Mouse (Mus musculus): ENCODE results near the gene Cdk19. TPM values are rescaled to one million over a fixed set of nuclear protein-coding genes. Genes with fewer than 3 reads are reported as not detected.

Gene Cdk19
- polyA plus RNA-seq, 1 experiment = 41.0 TPM

GRCm38 (mm10) chr10:40461362-40461761, 122.0 kb downstream of the Cdk19 start:
- Histone ChIP-seq H3K4me3 (ENCODE audit: insufficient read depth, low read length) (no peak overlapping the region), H3K4me1 (ENCODE audit: control insufficient read depth, insufficient read depth, low read length) (no peaks in the 10 kb centered on the region), H3K27ac (ENCODE audit: insufficient read depth, low read length) (no peak overlapping the region)
- TF ChIP-seq POLR2A (IDR thresholded peaks at IDR 0.05; ENCODE audit: extremely low read depth, insufficient read depth, low read length) = no peak

- no peak overlapping the region for H3K27ac ChIP-seq (ENCODE audit: insufficient read depth, low read length)
These were observed 122.9 kb downstream of the Cdk19 start for GRCm38 (mm10) chr10:40462257-40462656.

GRCm38 (mm10) chr10:40467174-40467911, 128.0 kb downstream of the Cdk19 start:
- H3K4me1 ChIP-seq (ENCODE audit: control insufficient read depth, insufficient read depth, low read length) = no peaks in the 10 kb centered on the region
- no peak overlapping the region for H3K4me3 ChIP-seq (ENCODE audit: insufficient read depth, low read length)
- no peak for TF ChIP-seq CTCF (IDR thresholded peaks at IDR 0.05; ENCODE audit: extremely low read depth, insufficient read depth, low read length)
- TF ChIP-seq POLR2A (IDR thresholded peaks at IDR 0.05; ENCODE audit: extremely low read depth, insufficient read depth, low read length) = no peak
- H3K27ac ChIP-seq (ENCODE audit: insufficient read depth, low read length) = no peak overlapping the region

More at GRCm38 (mm10) chr10:40462257-40462656, 122.9 kb downstream of the Cdk19 start:
- Histone ChIP-seq H3K4me1 (ENCODE audit: control insufficient read depth, insufficient read depth, low read length) (no peaks in the 10 kb centered on the region), H3K4me3 (ENCODE audit: insufficient read depth, low read length) (no peak overlapping the region)
- TF ChIP-seq CTCF (IDR thresholded peaks at IDR 0.05; ENCODE audit: extremely low read depth, insufficient read depth, low read length) (no peak), POLR2A (IDR thresholded peaks at IDR 0.05; ENCODE audit: extremely low read depth, insufficient read depth, low read length) (no peak)

GRCm38 (mm10) chr10:40467912-40468254, 128.5 kb downstream of the Cdk19 start:
- H3K4me1 ChIP-seq (ENCODE audit: control insufficient read depth, insufficient read depth, low read length) = no peaks in the 10 kb centered on the region
- H3K4me3 ChIP-seq (ENCODE audit: insufficient read depth, low read length) = no peak overlapping the region
- H3K27ac ChIP-seq (ENCODE audit: insufficient read depth, low read length) = no peak overlapping the region
- TF ChIP-seq POLR2A (IDR thresholded peaks at IDR 0.05; ENCODE audit: extremely low read depth, insufficient read depth, low read length) = no peak
- no peak for TF ChIP-seq CTCF (IDR thresholded peaks at IDR 0.05; ENCODE audit: extremely low read depth, insufficient read depth, low read length)

- Histone ChIP-seq H3K27ac (ENCODE audit: insufficient read depth, low read length) (no peak overlapping the region), H3K4me1 (ENCODE audit: control insufficient read depth, insufficient read depth, low read length) (no peaks in the 10 kb centered on the region), H3K4me3 (ENCODE audit: insufficient read depth, low read length) (no peak overlapping the region)
- TF ChIP-seq POLR2A (IDR thresholded peaks at IDR 0.05; ENCODE audit: extremely low read depth, insufficient read depth, low read length) (no peak), CTCF (IDR thresholded peaks at IDR 0.05; ENCODE audit: extremely low read depth, insufficient read depth, low read length) (no peak)
These were observed 129.8 kb downstream of the Cdk19 start for GRCm38 (mm10) chr10:40469145-40469544.

GRCm38 (mm10) chr10:40476535-40477285, 137.3 kb downstream of the Cdk19 start:
- Histone ChIP-seq H3K27ac (ENCODE audit: insufficient read depth, low read length) (no peak overlapping the region), H3K4me1 (ENCODE audit: control insufficient read depth, insufficient read depth, low read length) (no peaks in the 10 kb centered on the region)
- TF ChIP-seq POLR2A (IDR thresholded peaks at IDR 0.05; ENCODE audit: extremely low read depth, insufficient read depth, low read length) = no peak
- TF ChIP-seq CTCF (IDR thresholded peaks at IDR 0.05; ENCODE audit: extremely low read depth, insufficient read depth, low read length) = no peak

GRCm38 (mm10) chr10:40477426-40478075, 138.2 kb downstream of the Cdk19 start:
- H3K4me1 ChIP-seq (ENCODE audit: control insufficient read depth, insufficient read depth, low read length) = no peaks in the 10 kb centered on the region
- no peak overlapping the region for H3K4me3 ChIP-seq (ENCODE audit: insufficient read depth, low read length)
- H3K27ac ChIP-seq (ENCODE audit: insufficient read depth, low read length) = no peak overlapping the region
- TF ChIP-seq CTCF (IDR thresholded peaks at IDR 0.05; ENCODE audit: extremely low read depth, insufficient read depth, low read length) (no peak), POLR2A (IDR thresholded peaks at IDR 0.05; ENCODE audit: extremely low read depth, insufficient read depth, low read length) (no peak)

More at GRCm38 (mm10) chr10:40476535-40477285, 137.3 kb downstream of the Cdk19 start:
- no peak overlapping the region for H3K4me3 ChIP-seq (ENCODE audit: insufficient read depth, low read length)

- Histone ChIP-seq H3K4me1 (ENCODE audit: control insufficient read depth, insufficient read depth, low read length) (no peaks in the 10 kb centered on the region), H3K27ac (ENCODE audit: insufficient read depth, low read length) (no peak overlapping the region), H3K4me3 (ENCODE audit: insufficient read depth, low read length) (no peak overlapping the region)
- TF ChIP-seq POLR2A (IDR thresholded peaks at IDR 0.05; ENCODE audit: extremely low read depth, insufficient read depth, low read length) (no peak), CTCF (IDR thresholded peaks at IDR 0.05; ENCODE audit: extremely low read depth, insufficient read depth, low read length) (no peak)
These were observed 139.3 kb downstream of the Cdk19 start for GRCm38 (mm10) chr10:40478626-40479025.

GRCm38 (mm10) chr10:40479216-40479615, 139.9 kb downstream of the Cdk19 start:
- Histone ChIP-seq H3K4me3 (ENCODE audit: insufficient read depth, low read length) (no peak overlapping the region), H3K4me1 (ENCODE audit: control insufficient read depth, insufficient read depth, low read length) (no peaks in the 10 kb centered on the region), H3K27ac (ENCODE audit: insufficient read depth, low read length) (peak overlapping the region; percentile 71)
- TF ChIP-seq POLR2A (IDR thresholded peaks at IDR 0.05; ENCODE audit: extremely low read depth, insufficient read depth, low read length) (no peak), CTCF (IDR thresholded peaks at IDR 0.05; ENCODE audit: extremely low read depth, insufficient read depth, low read length) (no peak)
